Mouse (Mus musculus) kidney, adult 9 months (tissue): ENCODE measurements around the gene Amfr.

ENCODE experiments used
- DNase-seq: peaks from one replicate; pipeline ENCODE4 v3.0.0; 2022

Amfr gene

GRCm38 (mm10) chr8:93980141-93980540, 32.5 kb downstream of the Amfr start:
- peak; percentile 31 for DNase-seq

- DNase-seq, result no peak
These were observed 36.0 kb downstream of the Amfr start for GRCm38 (mm10) chr8:93976446-93977211.

- peak; percentile 59 for DNase-seq
These were observed 37.3 kb downstream of the Amfr start for GRCm38 (mm10) chr8:93975358-93975757.

GRCm38 (mm10) chr8:93974602-93975186, 37.9 kb downstream of the Amfr start:
- DNase-seq, result peak; percentile 57

GRCm38 (mm10) chr8:93973831-93974375, 38.7 kb downstream of the Amfr start:
- DNase-seq, result no peak

GRCm38 (mm10) chr8:93972971-93973734, 39.5 kb downstream of the Amfr start:
- DNase-seq, result no peak

GRCm38 (mm10) chr8:93972211-93972610, 40.4 kb downstream of the Amfr start:
- DNase-seq, result no peak

GRCm38 (mm10) chr8:93971451-93971850, 41.2 kb downstream of the Amfr start:
- no peak for DNase-seq

- no peak for DNase-seq
These were observed 42.9 kb downstream of the Amfr start for GRCm38 (mm10) chr8:93969626-93970340.

- DNase-seq, result no peak
These were observed 44.3 kb downstream of the Amfr start for GRCm38 (mm10) chr8:93968293-93968692.

- DNase-seq, result no peak
These were observed 51.7 kb downstream of the Amfr start for GRCm38 (mm10) chr8:93960909-93961308.

GRCm38 (mm10) chr8:93958402-93958801, 54.2 kb downstream of the Amfr start:
- peak; percentile 55 for DNase-seq

- DNase-seq, result no peak
These were observed 60.1 kb downstream of the Amfr start for GRCm38 (mm10) chr8:93952511-93952910.

- no peak for DNase-seq
These were observed 62.5 kb downstream of the Amfr start for GRCm38 (mm10) chr8:93950133-93950532.

- DNase-seq, result no peak
These were observed 66.2 kb downstream of the Amfr start for GRCm38 (mm10) chr8:93946397-93946796.

- DNase-seq, result no peak
These were observed 66.9 kb downstream of the Amfr start for GRCm38 (mm10) chr8:93945781-93946180.

- no peak for DNase-seq
These were observed 71.0 kb downstream of the Amfr start for GRCm38 (mm10) chr8:93941636-93942054.

- DNase-seq, result no peak
These were observed 71.9 kb downstream of the Amfr start for GRCm38 (mm10) chr8:93940542-93941423.

GRCm38 (mm10) chr8:93938193-93938592, 74.4 kb downstream of the Amfr start:
- no peak for DNase-seq

GRCm38 (mm10) chr8:93933288-93933687, 79.4 kb downstream of the Amfr start:
- DNase-seq, result no peak

GRCm38 (mm10) chr8:93932873-93933272, 79.8 kb downstream of the Amfr start:
- peak; percentile 66 for DNase-seq

- DNase-seq, result no peak
These were observed 81.3 kb downstream of the Amfr start for GRCm38 (mm10) chr8:93931336-93931735.
